Mouse (Mus musculus) liver, embryonic 14.5 days (tissue): ENCODE data around the gene Urad.

ENCODE experiments used
- CTCF ChIP-seq: IDR thresholded peaks from 2 replicates; pipeline ENCODE4 v1.5.1; 2016; ENCODE audit warnings: antibody characterized with exemption, low read depth, control low read depth
- EP300 ChIP-seq: IDR thresholded peaks from 2 replicates; pipeline ENCODE4 v1.6.1; 2016; ENCODE audit warnings: antibody characterized with exemption, low read depth

DNA sequence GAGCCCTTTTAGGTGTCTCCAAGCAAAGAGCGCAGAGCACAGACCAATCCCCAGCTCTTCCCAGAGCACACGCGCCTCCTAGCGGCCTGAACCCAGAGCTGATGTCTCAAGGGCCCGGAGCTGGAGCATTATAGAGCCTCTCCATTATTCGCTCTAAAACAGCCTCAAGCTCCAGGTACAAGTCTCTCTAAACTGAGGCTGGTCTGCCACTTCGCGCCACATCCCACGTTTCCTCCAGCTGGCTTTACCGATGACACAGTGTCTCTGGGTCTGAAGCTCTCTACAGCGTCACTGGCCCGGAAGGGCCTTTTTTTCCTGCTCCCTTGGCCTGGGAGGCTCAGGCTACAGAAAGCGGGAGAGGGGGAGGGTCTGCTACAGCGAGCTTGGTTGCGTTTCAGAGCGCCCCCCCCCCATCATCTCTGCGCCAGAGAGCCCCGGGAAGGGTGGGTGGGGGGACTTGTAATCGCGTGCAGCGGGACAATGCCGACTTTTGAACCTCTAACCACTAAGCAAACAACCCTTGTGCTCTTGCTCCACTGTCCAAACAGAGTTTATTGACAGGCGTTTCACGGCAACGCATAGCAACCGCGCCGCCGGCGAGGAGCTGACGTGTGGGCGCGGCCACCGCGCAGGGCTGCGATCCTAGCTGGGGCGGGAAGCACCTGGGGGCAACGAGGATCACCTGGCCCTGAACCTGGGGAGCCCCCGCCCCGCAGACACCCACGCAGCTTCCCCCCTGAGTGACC lies 22.8 kb downstream of the Urad start:
- TF ChIP-seq CTCF (peak; percentile 75), EP300 (no peak)
